Mouse (Mus musculus): Measurements from ENCODE around the gene Abt1. TPM values are rescaled to one million over a fixed set of nuclear protein-coding genes. Genes with fewer than 3 reads are reported as not detected.
A peak's percentile ranks its signal among the peaks of the same experiment; 100 is the strongest.

Abt1 gene
- total and polyA plus RNA-seq, 2 experiments from 2014 or later = 4.9 to 5.2 TPM

- H3K36me3 ChIP-seq (ENCODE audit: insufficient read depth, low read length) = no peaks in the 10 kb centered on the region
- H3K4me3 ChIP-seq (ENCODE audit: low read depth, low read length) = no peak overlapping the region
- no peak overlapping the region for H3K9ac ChIP-seq (replicated peaks; ENCODE audit: low read length, poor library complexity, severe bottlenecking)
- no peak overlapping the region for H3K4me2 ChIP-seq (ENCODE audit: low read depth, low read length, poor library complexity, severe bottlenecking)
- DNase-seq (ENCODE audit: low spot score) (no peak), ATAC-seq (ENCODE audit: low FRiP score) (no peak)
- no peak for TF ChIP-seq CTCF (IDR thresholded peaks at IDR 0.05)
- no peaks in the 10 kb centered on the region for H3K4me1 ChIP-seq (ENCODE audit: insufficient read depth, low read length)
- H3K27me3 ChIP-seq (ENCODE audit: insufficient read depth, low read length) = no peaks in the 10 kb centered on the region
- WGBS = 61% methylated on average over 16 of the region's 16 CpGs
- no peaks in the 10 kb centered on the region for H3K9me3 ChIP-seq (ENCODE audit: low read length)
- no peak overlapping the region for H3K27ac ChIP-seq (ENCODE audit: low read depth, low read length)
Measured at GRCm38 (mm10) chr13:23428166-23428993, 4.7 kb upstream of the Abt1 start.

- TF ChIP-seq CTCF (IDR thresholded peaks at IDR 0.05) = no peak
- ATAC-seq (ENCODE audit: low FRiP score) (no peak), DNase-seq (ENCODE audit: low spot score) (no peak)
- no peak overlapping the region for H3K4me2 ChIP-seq (ENCODE audit: low read depth, low read length, poor library complexity, severe bottlenecking)
- H3K4me3 ChIP-seq (ENCODE audit: low read depth, low read length) = no peak overlapping the region
- H3K9me3 ChIP-seq (ENCODE audit: low read length) = no peaks in the 10 kb centered on the region
- no peak overlapping the region for H3K9ac ChIP-seq (replicated peaks; ENCODE audit: low read length, poor library complexity, severe bottlenecking)
- H3K4me1 ChIP-seq (ENCODE audit: insufficient read depth, low read length) = 0 out of 2 replicates have a peak, but pooled peaks cover 3% of the 10 kb centered on the region
- H3K36me3 ChIP-seq (ENCODE audit: insufficient read depth, low read length) = no peaks in the 10 kb centered on the region
- no peak overlapping the region for H3K27ac ChIP-seq (ENCODE audit: low read depth, low read length)
- 64% methylated on average over 10 of the region's 10 CpGs for WGBS
- H3K27me3 ChIP-seq (ENCODE audit: insufficient read depth, low read length) = no peaks in the 10 kb centered on the region
Measured at GRCm38 (mm10) chr13:23427401-23427910, 3.8 kb upstream of the Abt1 start.

GRCm38 (mm10) chr13:23426922-23427321 lies 3.3 kb upstream of the Abt1 start:
- 0 out of 2 replicates have a peak, but pooled peaks cover 3% of the 10 kb centered on the region for H3K4me1 ChIP-seq (ENCODE audit: insufficient read depth, low read length)
- no peak for TF ChIP-seq CTCF (IDR thresholded peaks at IDR 0.05)
- peak; percentile 56 for DNase-seq (ENCODE audit: low spot score)
- no peaks in the 10 kb centered on the region for H3K27me3 ChIP-seq (ENCODE audit: insufficient read depth, low read length)
- 21% methylated on average over 14 of the region's 14 CpGs for whole genome bisulfite sequencing
- H3K4me2 ChIP-seq (ENCODE audit: low read depth, low read length, poor library complexity, severe bottlenecking) = no peak overlapping the region
- 0 out of 2 replicates have a peak, but pooled peaks cover 3% of the 10 kb centered on the region for H3K36me3 ChIP-seq (ENCODE audit: insufficient read depth, low read length)
- no peaks in the 10 kb centered on the region for H3K9me3 ChIP-seq (ENCODE audit: low read length)
- no peak overlapping the region for H3K9ac ChIP-seq (replicated peaks; ENCODE audit: low read length, poor library complexity, severe bottlenecking)
- no peak overlapping the region for H3K27ac ChIP-seq (ENCODE audit: low read depth, low read length)
- no peak for ATAC-seq (ENCODE audit: low FRiP score)
- H3K4me3 ChIP-seq (ENCODE audit: low read depth, low read length) = no peak overlapping the region

- no peak for ATAC-seq (ENCODE audit: low FRiP score)
- Histone ChIP-seq H3K4me2 (ENCODE audit: low read depth, low read length, poor library complexity, severe bottlenecking) (no peak overlapping the region), H3K27me3 (ENCODE audit: insufficient read depth, low read length) (no peaks in the 10 kb centered on the region), H3K36me3 (ENCODE audit: insufficient read depth, low read length) (peaks cover 4% of the 10 kb centered on the region; the same call in 1 of the 2 replicates), H3K4me1 (ENCODE audit: insufficient read depth, low read length) (0 out of 2 replicates have a peak, but pooled peaks cover 3% of the 10 kb centered on the region), H3K27ac (ENCODE audit: low read depth, low read length) (no peak overlapping the region), H3K9ac (replicated peaks; ENCODE audit: low read length, poor library complexity, severe bottlenecking) (no peak overlapping the region), H3K4me3 (ENCODE audit: low read depth, low read length) (no peak overlapping the region), H3K9me3 (ENCODE audit: low read length) (no peaks in the 10 kb centered on the region)
- 13% methylated on average over 8 of the region's 8 CpGs for WGBS
- no peak for TF ChIP-seq CTCF (IDR thresholded peaks at IDR 0.05)
- peak; percentile 65 for DNase-seq (ENCODE audit: low spot score)
Measured at GRCm38 (mm10) chr13:23426335-23426734, 2.7 kb upstream of the Abt1 start.

GRCm38 (mm10) chr13:23425505-23425904 lies 1.8 kb upstream of the Abt1 start:
- ATAC-seq (ENCODE audit: low FRiP score) (no peak), DNase-seq (ENCODE audit: low spot score) (peak; percentile 71)
- no peak overlapping the region for H3K9ac ChIP-seq (replicated peaks; ENCODE audit: low read length, poor library complexity, severe bottlenecking)
- WGBS = 7% methylated on average over 9 of the region's 9 CpGs
- H3K27ac ChIP-seq (ENCODE audit: low read depth, low read length) = no peak overlapping the region
- no peaks in the 10 kb centered on the region for H3K27me3 ChIP-seq (ENCODE audit: insufficient read depth, low read length)
- no peaks in the 10 kb centered on the region for H3K9me3 ChIP-seq (ENCODE audit: low read length)
- H3K4me3 ChIP-seq (ENCODE audit: low read depth, low read length) = peak overlapping the region; percentile 92; the same call in 1 of the 2 replicates
- H3K36me3 ChIP-seq (ENCODE audit: insufficient read depth, low read length) = peaks cover 4% of the 10 kb centered on the region; the same call in 1 of the 2 replicates
- H3K4me1 ChIP-seq (ENCODE audit: insufficient read depth, low read length) = 0 out of 2 replicates have a peak, but pooled peaks cover 3% of the 10 kb centered on the region
- TF ChIP-seq CTCF (IDR thresholded peaks at IDR 0.05) = no peak
- H3K4me2 ChIP-seq (ENCODE audit: low read depth, low read length, poor library complexity, severe bottlenecking) = peak overlapping the region; percentile 68

Data from midbrain, postnatal 0 days (tissue).